Mouse (Mus musculus) CH12F3 (cell line): ENCODE data around the gene Khdrbs1.
"Not testable (repeated sequence)": the region's sequence is repeated elsewhere in the genome, so short reads cannot be mapped to it uniquely, and the experiment has no call there.

ENCODE experiments used
- in situ Hi-C: fragments of 300-500 bp; cut with MboI; formaldehyde crosslinking; loops from 2 replicates; pipeline ENCODE4 v1.14.3; 2020; ENCODE audit warnings: low sequenced_read_pairs

Khdrbs1 gene

DNA sequence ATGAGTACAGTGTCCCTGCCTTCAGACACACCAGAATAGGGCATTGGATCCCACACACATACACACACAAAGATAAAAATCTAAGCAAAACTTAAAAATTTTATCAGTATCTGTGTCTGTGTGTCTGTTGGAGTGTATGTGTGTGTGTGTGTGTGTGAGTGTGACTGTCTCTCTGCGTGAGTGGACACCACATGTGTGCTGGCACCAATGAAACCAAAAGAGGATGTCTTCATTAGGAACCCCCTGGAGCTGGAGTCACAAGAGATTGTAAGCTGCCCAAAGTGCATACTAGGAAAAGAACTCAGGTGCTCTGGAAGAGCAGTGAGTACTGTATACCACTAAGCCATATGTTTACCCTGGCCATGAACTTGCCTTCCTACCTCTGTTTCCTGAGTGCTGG lies 4.0 kb upstream of the Khdrbs1 start:
- in situ Hi-C loops, result no loop called here

DNA sequence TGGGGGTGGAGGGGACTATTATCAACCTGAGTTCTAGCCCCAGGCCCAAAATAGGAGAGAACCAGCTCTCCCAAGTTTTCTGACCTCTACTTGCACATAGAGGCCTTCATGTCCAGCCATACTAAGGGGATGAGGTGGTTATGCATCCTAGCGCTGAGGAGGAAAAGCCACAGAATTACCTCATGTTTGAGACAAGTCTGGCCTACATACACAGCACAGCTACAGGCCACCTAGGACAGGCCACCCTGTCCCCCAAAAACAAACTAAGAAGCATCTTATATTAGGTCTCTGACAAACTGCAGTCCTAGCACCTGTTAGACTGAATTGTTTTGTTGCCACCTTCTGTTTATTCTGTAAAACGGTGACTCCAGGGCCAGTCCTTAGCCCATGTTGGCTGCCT lies 1.4 kb upstream of the Khdrbs1 start:
- in situ Hi-C loops, result no loop called here

DNA sequence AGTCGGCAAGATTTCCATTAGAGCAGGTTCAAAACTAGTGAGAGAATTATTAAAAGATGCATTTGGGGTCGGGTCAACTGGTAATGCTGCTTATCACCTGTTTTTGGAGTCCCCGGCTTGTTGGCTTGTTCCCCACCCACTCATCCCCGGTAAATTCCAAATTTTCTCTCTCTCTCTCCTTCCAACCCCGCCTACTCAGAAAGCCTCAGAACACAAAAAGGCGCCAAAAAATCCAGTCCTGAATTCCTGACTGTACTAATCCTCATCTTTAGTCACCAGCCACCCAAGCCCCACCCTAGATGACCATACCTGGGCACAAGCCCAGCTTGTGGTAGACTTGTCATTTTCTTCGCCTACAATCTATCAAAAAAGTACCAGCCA lies 897 bp upstream of the Khdrbs1 start:
- in situ Hi-C loops, result no loop called here

DNA sequence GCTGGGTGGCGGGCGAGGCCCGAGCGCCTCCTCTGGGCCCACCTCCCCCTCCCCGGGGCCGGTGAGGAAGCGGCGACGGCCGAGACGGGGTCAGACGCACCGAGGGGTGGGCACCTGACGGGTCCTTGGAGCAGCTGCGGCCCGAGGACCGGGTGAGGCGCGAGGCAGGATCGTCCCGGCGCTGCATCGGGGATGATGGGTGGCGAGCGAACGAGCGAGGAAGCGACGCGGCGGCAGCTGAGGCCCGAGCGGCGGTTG lies 200 bp downstream of the Khdrbs1 start:
- in situ Hi-C loops, result no loop called here

DNA sequence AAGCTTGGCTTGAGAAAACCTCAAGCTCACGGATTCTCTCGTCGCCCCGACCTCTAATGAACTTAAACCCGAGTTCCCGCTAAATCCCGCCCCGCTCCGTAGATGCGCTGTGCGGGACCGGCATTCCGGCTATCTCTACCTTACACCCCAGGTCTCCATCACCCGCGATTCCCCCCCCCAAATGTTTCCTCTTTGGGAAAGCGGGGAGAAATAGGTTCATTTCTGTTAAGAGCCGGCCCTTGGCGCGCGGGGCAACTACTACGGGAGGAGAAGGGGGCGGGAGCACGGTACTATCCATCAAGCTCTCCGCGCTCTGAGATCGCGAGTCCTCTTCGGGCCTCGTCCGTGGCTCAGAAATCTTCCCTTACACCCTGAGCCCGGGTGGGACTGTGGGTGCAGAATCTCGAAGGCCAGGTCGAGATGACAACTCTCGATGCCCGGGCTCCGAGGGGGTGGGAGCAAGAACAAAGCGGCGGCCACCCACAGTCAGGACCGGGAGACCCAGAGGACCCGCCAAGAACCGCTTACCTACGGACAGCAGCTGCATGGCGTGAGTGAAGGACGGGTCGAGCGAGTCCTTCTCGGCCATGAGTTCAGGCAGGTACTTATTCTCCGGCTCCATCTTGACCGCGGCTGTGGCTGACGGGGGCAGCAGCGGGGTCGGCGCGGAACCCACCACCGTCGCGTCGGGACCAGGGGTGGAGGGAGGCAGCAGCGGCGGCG lies 691 bp downstream of the Khdrbs1 start:
- in situ Hi-C loops, result no loop called here

DNA sequence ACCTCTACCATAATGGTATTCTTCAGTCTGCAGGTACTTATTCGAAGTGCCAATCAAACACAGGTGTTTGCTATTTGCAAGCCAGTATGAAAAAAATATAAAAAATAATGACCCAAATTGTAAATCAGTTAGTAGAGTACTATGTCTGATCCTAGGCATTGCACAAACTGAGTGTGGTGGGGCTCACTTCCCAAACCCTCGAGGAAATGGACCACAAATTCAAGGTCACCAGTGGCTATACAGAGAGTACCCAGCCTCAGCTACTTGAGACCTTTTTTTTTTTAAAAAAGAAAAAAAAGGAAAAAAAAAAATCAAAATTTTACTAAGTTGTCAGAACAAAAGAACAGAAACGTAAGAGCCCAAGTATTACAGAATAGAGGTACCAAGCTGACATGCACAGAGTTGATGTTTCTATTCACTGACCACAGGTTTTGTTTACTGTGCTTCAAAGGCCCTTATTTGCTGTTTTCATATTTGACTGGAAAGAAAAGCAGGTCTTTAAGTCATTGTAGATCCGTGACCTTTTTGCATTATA lies 2.9 kb downstream of the Khdrbs1 start:
- in situ Hi-C loops, result no loop called here

DNA sequence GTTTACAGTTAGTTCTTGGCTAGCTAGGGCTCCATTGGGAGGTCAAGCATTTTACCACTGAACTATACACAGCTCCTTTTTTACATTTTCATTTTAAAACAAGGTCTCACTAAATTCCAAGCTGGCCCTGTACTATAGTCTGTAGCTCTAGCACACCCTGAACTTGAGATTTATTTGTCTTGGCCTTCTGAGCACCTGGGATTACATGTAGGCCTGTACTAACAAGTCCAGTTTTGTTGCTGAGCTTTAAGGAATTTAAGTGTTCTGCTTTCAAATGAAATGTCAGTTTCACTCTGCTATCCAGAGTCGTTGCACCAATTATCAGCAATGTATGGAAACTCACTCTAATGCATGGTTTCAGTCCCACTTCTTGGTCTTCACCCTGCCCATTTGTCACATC lies 5.9 kb downstream of the Khdrbs1 start:
- in situ Hi-C loops, result no loop called here

DNA sequence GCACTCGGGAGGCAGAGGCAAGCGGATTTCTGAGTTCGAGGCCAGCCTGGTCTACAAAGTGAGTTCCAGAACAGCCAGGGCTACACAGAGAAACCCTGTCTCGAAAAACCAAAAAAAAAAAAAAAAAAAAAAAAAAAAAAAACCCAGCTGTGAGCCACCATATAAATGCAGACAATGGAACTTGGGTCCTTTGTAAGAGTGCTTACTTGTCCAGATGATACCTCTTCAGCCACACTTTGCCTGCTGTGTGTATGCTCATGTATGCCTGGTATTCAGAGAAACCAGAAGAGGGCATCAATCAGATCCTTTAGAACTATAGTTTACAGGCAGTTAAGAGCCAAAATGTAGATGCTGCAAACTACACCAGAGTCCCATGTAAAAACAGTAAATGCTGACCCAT lies 6.6 kb downstream of the Khdrbs1 start:
- in situ Hi-C loops, result not testable (repeated sequence)

DNA sequence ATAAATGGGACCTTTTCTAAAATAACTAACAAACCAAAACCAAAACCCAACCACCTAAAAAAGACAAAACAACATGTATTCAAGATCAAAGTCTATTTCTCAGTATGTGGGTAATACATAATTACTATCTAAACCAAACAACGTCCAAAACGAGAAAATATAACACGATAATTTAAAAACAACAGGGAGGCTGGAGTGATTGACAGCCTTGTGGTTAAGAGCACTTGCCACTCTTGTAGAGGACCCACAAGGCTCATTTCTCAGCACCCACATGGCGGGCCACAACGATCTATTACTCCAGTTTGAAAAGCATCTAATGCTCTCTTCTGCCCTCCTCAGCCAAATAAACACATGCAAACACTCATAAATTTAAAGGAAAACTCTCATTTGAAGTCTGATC lies 10.7 kb downstream of the Khdrbs1 start:
- in situ Hi-C loops, result no loop called here

DNA sequence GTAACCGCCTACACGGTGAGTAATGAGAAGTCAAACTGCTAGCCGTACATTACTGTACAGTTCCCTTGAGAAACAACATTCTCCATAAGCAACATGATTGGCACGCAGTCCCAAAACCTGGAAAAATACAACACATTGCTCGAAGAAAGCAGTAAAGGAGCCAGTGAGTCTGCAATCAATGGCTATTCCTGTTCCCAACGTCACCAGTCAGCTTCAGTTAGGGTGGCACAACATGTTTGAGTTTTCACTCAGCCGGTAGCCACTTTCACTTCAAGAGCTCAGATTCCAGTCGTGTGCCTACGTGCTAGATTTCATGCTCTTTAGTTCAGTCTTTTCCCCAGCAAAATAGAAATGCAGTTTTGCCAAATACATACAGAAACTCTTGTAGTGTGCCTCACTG lies 25.8 kb downstream of the Khdrbs1 start:
- in situ Hi-C loops, result loop anchor here (25.0 kb wide), 1 partner anchor 371 kb away; no protein-coding TSS in a partner anchor

DNA sequence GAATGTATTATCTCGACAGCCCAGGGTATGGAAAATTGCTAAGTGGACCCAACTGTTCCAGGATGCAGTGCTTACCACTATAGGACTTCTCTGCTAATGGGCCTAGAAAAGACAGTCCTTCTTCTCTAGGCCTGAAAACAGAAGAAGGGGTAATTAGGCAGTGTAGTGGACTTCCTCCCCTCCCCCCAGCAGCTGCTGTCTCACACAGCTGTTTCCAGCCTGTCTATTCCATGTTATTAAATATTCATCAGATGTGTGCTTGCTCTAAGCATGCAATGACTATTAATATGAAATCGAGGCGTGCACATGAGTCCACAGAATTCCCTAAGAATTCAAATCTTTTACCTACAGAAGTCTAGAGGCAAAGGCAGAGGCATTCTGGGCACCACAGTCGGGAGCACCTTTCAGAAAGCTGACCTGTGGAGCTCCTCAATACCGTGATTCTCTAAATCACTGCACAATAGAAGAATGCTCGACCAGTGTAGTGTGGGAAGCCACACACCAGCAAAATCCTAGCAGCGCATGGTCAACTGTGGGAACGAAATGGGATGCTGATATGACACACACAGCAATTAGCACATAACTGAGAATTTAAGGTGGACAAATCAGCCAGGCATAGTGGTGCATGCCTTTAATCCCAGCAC lies 32.5 kb downstream of the Khdrbs1 start:
- in situ Hi-C loops, result loop anchor here (10.0 to 25.0 kb wide), 2 partner anchors 215 to 378 kb away; partner anchors contain the start of gene Spocd1

DNA sequence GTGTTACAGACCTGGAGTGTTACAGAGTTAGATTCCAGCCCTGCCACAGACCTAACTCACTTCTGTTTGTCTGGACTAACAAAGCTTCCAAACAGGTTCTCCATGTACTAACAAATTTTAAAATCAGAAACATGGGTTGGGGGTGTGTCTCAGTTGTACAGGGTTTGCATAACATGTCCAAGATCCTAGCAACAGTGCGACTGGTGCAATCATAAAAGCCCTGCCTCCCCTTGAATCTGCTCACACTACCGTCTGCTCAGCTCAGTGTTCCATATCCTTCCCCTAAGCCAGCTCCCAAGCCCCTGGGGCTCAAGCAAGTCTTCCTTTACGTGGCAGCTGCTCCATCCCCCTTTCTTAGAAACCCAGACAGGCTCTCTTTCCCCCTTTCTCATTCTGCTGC lies 35.4 kb downstream of the Khdrbs1 start:
- in situ Hi-C loops, result loop anchor here (10.0 to 25.0 kb wide), 2 partner anchors 218 to 381 kb away; partner anchors contain the start of gene Spocd1

DNA sequence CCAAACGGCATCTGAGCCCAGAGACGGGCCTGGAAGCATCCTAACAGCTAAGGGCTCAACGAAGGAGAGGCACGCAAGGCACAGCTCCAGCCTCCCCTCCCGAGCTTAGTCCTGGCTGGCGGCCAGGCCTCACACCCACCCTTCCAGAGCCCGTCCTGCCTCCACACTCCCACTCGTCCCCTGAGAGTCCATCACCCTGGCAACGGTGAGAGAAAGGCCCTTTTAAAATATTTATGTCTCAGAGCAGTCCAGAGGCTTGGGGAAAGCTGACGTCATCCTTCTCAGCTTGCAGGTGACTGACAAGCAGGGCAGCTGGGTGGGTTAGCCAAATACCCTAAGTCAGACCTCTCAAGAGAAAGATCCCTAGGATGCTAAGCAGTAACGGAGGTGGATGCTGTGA lies 39.6 kb downstream of the Khdrbs1 start:
- in situ Hi-C loops, result loop anchor here (10.0 to 25.0 kb wide), 2 partner anchors 222 to 385 kb away; partner anchors contain the start of gene Spocd1

DNA sequence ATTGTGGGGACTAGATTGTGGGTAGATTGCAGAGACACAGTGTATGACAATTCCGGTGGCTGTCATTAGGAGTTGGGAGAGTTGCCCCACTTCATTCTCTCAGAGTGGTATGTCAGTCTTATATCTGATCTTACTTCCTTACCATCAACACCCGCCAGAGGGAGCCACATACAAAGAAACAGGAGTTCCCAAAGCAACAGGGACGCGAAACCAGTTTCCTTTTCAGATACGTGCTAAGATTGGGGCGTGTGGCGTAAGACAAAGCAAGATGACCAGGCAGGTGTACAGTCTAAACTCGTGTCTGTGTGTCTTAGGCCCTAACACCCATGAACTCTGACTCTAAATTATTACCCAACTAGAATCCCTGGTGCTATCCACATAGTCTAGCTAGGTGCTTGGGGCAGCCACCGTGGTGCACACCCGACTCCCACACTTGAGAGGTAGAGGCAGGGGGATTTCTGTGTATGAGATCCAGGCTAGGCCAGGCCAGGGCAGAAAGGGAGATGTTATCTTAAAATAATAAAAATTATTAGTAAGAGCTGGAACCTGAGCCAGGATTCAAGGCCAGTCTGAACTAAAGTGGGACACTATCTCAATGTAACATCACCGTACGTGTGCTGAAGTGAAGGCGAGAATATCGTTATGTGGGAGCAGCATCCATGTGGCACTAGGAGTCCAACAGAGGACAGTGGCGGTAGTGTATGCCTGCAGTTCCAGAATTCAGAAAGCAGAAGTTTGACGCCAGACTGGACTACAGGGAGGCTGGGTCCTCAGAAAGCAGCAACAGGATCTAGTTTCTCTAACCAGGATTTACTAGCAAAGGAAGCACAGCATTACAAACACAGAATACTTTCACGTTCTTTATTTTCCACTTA lies 40.4 kb downstream of the Khdrbs1 start:
- in situ Hi-C loops, result loop anchor here (10.0 to 25.0 kb wide), 2 partner anchors 223 to 386 kb away; partner anchors contain the start of gene Spocd1

DNA sequence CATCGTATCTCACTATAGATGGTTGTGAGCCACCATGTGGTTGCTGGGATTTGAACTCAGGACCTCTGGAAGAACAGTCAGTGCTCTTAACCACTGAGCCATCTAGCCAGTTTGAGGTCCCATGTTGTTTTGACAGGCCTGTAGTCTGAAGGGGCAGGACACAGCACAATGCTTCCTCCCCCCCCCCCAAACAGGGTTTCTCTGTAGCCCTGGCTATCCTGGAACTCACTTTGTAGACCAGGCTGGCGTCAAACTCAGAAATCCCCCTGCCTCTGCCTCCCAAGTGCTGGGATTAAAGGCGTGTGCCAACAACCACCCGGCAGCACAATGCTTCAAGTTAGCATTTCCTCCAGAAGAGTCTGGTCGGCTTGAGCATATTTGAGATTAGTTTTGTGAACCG lies 41.4 kb downstream of the Khdrbs1 start:
- in situ Hi-C loops, result loop anchor here (10.0 to 25.0 kb wide), 2 partner anchors 224 to 387 kb away; partner anchors contain the start of gene Spocd1

DNA sequence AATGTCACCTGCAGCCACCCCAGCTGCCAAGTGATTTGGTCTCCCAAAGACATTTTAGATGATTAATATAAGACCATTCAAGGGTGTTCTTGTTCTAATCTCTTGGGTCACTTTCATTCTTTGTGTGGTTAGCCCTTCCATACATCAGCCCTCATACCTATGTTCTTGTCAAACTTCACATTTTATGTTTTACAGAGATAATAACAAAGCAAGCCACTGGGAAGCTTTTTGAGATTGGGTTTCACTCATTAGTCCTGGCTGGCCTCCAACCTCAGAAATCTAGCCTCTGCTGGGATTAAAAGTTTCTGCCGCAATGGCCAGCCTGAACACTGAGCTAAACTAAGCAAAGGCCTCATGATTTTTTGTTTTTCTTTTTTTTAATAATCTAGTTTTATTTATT lies 41.9 kb downstream of the Khdrbs1 start:
- in situ Hi-C loops, result loop anchor here (10.0 to 25.0 kb wide), 2 partner anchors 225 to 387 kb away; partner anchors contain the start of gene Spocd1

DNA sequence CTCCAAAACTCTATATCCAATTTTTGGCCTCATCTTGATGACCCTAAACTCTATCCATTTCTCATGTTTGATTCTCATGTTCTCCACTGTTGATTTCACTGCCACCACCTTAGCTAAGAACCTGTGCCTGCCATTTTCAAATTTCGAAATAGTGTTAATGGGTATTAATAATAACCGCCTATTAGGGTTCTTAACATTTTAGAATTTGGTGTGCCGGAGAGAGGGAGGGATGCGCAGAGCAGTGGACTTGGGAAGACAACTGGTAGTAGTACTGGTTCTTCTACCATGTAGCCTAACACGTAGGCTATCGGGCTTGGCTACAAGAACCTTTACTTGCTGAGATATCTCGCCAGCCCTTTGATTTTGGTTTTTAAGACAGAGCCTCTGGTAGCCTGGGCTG lies 44.9 kb downstream of the Khdrbs1 start:
- in situ Hi-C loops, result no loop called here

DNA sequence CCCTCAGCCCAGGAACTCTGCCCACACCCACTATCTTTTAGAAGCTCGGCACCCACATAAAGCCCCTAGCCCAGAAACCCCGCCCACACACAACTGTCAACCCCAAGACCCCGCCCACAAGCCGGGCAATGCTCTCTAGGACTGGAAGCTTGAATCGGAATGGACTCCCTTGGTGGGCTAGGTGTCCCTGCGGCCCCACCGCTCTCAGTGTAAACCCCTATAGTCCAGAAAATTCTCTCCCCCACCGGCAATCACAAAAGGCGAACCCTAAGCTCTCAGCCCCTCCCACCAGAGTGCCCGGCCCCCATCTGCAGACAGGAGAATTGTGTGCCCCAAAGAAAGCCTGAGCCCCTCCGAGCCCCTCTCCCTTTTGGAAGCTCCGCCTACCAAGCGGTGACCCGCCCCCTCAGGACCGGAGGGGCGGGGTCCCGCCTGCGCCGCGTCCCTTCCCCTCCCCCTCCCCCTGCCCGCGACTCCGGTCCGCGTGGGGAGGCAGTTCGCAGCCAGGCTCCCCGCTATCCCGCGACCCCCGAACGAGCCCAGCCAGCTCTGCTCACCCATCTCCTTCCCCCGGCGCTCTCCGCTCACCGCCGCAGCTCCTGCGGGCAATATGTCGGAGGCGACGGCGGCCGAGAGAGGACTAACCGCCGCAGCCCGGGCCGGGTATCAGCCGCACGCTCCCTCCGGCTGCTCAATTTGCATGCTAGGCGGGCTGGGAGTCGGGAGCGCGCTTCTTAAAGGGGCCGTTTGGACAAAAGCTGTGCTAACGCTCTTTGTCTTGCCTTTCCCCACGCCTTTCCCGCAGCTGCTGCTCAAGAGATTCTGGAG lies 45.7 kb downstream of the Khdrbs1 start, which contains the start of gene Tmem39b:
TSS of gene Tmem39b (minus strand) at position 681 of the 828 bp plus-strand sequence.
- in situ Hi-C loops, result no loop called here

DNA sequence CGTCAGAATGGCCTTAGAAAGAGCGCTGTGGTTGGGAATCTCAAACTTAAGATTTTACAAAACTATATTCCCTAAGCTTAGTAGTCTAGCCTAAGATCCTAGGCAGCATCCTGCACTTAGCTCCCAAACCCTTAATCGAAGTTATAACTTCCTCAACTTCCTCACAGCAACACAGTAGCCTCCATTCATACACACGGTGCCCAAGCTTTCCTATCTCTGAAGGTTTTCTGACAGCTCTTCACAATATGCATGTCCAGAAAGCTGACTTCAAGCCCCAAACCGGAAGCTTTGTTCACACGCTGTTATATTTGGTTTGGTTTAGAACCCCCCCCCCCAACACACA lies 46.3 kb downstream of the Khdrbs1 start:
- in situ Hi-C loops, result no loop called here

DNA sequence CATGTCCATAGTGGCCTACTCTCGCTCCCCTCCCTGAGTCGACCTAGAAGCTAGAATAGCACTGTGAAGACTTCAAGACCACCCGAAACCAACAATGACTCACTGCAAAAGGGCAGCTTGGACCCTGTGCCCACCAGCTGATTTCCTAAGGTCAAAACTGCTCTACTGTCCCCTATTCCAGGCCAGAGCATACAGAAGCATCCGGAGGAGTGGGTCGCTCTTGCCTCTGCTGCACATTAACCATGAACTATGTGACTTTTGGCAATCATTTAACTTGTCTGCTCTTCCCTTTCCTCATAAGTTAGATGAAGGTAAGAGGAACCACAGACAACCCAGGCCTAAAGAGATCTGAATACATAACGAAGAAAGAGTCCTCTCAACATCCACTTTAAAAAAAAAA lies 57.6 kb downstream of the Khdrbs1 start:
- in situ Hi-C loops, result no loop called here
